Mouse (Mus musculus) neural tube, embryonic 13.5 days (tissue): ENCODE measurements at regions not wholly inside any gene's neighbourhood (a gene's known extent, or its start where the extent isn't known, plus 50 kb on each side); places are given as distances from the start of the nearest gene placed in this dataset.
A peak's percentile ranks its signal among the peaks of the same experiment; 100 is the strongest.

Experiments
- ATAC-seq: fragments of 200-750 bp; cut with Nextera tagmentation; 2 replicates; pipeline ENCODE4 v1.8.0; 2017; ENCODE audit warnings: low read depth, mild to moderate bottlenecking, moderate TSS enrichment, moderate library complexity
- H3K27ac ChIP-seq: fragments of 300-500 bp; sonication (generic); replicated peaks from 2 replicates; pipeline ENCODE4 v1.5.1; 2015; ENCODE audit warnings: moderate library complexity, mild to moderate bottlenecking, inconsistent platforms
- H3K27me3 ChIP-seq: fragments of 300-500 bp; sonication (generic); 2 replicates; pipeline ENCODE4 v1.6.1; 2015; ENCODE audit warnings: mild to moderate bottlenecking, inconsistent platforms
- H3K36me3 ChIP-seq: fragments of 300-500 bp; sonication (generic); 2 replicates; pipeline ENCODE4 v1.6.1; 2015; ENCODE audit warnings: mild to moderate bottlenecking, inconsistent platforms
- H3K4me1 ChIP-seq: fragments of 300-500 bp; sonication (generic); replicated peaks from 2 replicates; pipeline ENCODE4 v1.6.1; 2015; ENCODE audit warnings: inconsistent platforms
- H3K4me2 ChIP-seq: fragments of 300-500 bp; sonication (generic); 2 replicates; pipeline ENCODE4 v1.6.1; 2015; ENCODE audit warnings: inconsistent platforms, mild to moderate bottlenecking, moderate library complexity
- H3K4me3 ChIP-seq: fragments of 300-500 bp; sonication (generic); 2 replicates; pipeline ENCODE4 v1.5.1; 2015; ENCODE audit warnings: mild to moderate bottlenecking, inconsistent platforms
- H3K9ac ChIP-seq: fragments of 300-500 bp; sonication (generic); 2 replicates; pipeline ENCODE4 v1.6.1; 2015; ENCODE audit warnings: moderate library complexity, mild to moderate bottlenecking, inconsistent platforms
- H3K9me3 ChIP-seq: fragments of 300-500 bp; sonication (generic); 2 replicates; pipeline ENCODE4 v1.6.1; 2016; ENCODE audit warnings: inconsistent platforms
- WGBS: fragments of 180-500 bp; shearing (Covaris S2); methylation state at CpG from one replicate; pipeline ENCODE4 v1.1.7; 2015; 5-methylcytosine and 5-hydroxymethylcytosine counted together

- H3K4me3 ChIP-seq: peak overlapping the region; percentile 28
- H3K9me3 ChIP-seq: no peaks in the 10 kb centered on the region
- peak overlapping the region; percentile 54 for H3K4me2 ChIP-seq
- peaks cover 17% of the 10 kb centered on the region for H3K4me1 ChIP-seq
- under 1% methylated on average over 18 of the region's 18 CpGs for WGBS
- H3K36me3 ChIP-seq: no peaks in the 10 kb centered on the region
- no peak overlapping the region for H3K27ac ChIP-seq
- peak overlapping the region; percentile 38 for H3K9ac ChIP-seq
- peaks cover 42% of the 10 kb centered on the region for H3K27me3 ChIP-seq
- ATAC-seq: no peak
These were observed 64.5 kb downstream of the Tfap2c start for GRCm38 (mm10) chr2:172613891-172614391.

GRCm38 (mm10) chr2:172615148-172615547 lies 65.8 kb downstream of the Tfap2c start:
- H3K9ac ChIP-seq: no peak overlapping the region
- no peak overlapping the region for H3K4me3 ChIP-seq
- no peak overlapping the region for H3K4me2 ChIP-seq
- WGBS: 37% methylated on average over 2 of the region's 2 CpGs
- no peaks in the 10 kb centered on the region for H3K9me3 ChIP-seq
- H3K27me3 ChIP-seq: peaks cover 42% of the 10 kb centered on the region
- peaks cover 17% of the 10 kb centered on the region for H3K4me1 ChIP-seq
- ATAC-seq: no peak
- H3K36me3 ChIP-seq: no peaks in the 10 kb centered on the region
- H3K27ac ChIP-seq: no peak overlapping the region

GRCm38 (mm10) chr2:172615582-172615981 lies 66.2 kb downstream of the Tfap2c start:
- peaks cover 42% of the 10 kb centered on the region for H3K27me3 ChIP-seq
- no peak overlapping the region for H3K27ac ChIP-seq
- no peaks in the 10 kb centered on the region for H3K9me3 ChIP-seq
- no peak overlapping the region for H3K4me2 ChIP-seq
- H3K36me3 ChIP-seq: no peaks in the 10 kb centered on the region
- 11% methylated on average over 4 of the region's 4 CpGs for WGBS
- no peak overlapping the region for H3K4me3 ChIP-seq
- no peak for ATAC-seq
- no peak overlapping the region for H3K9ac ChIP-seq
- peaks cover 17% of the 10 kb centered on the region for H3K4me1 ChIP-seq

- H3K4me1 ChIP-seq: peaks cover 16% of the 10 kb centered on the region; the same call in 1 of the 2 replicates
- H3K36me3 ChIP-seq: no peaks in the 10 kb centered on the region
- no peak overlapping the region for H3K4me2 ChIP-seq
- no peak overlapping the region for H3K4me3 ChIP-seq
- H3K27ac ChIP-seq: no peak overlapping the region
- ATAC-seq: no peak
- peaks cover 29% of the 10 kb centered on the region for H3K27me3 ChIP-seq
- WGBS: 83% methylated on average over 7 of the region's 7 CpGs
- no peaks in the 10 kb centered on the region for H3K9me3 ChIP-seq
- H3K9ac ChIP-seq: no peak overlapping the region
These were observed 69.8 kb downstream of the Tfap2c start for GRCm38 (mm10) chr2:172619168-172619567.

- Histone ChIP-seq H3K9ac (no peak overlapping the region), H3K27ac (no peak overlapping the region), H3K36me3 (no peaks in the 10 kb centered on the region), H3K4me3 (no peak overlapping the region), H3K4me2 (no peak overlapping the region), H3K27me3 (peaks cover 22% of the 10 kb centered on the region), H3K4me1 (peaks cover 9% of the 10 kb centered on the region; the same call in 1 of the 2 replicates), H3K9me3 (no peaks in the 10 kb centered on the region)
- ATAC-seq: no peak
- WGBS: 67% methylated on average over 5 of the region's 5 CpGs
These were observed 70.6 kb downstream of the Tfap2c start for GRCm38 (mm10) chr2:172620001-172620400.

GRCm38 (mm10) chr2:172623707-172624106 lies 74.3 kb downstream of the Tfap2c start:
- no peak overlapping the region for H3K4me3 ChIP-seq
- H3K9ac ChIP-seq: no peak overlapping the region
- H3K9me3 ChIP-seq: no peaks in the 10 kb centered on the region
- no peaks in the 10 kb centered on the region for H3K36me3 ChIP-seq
- peaks cover 10% of the 10 kb centered on the region for H3K27me3 ChIP-seq
- H3K4me1 ChIP-seq: peaks cover 6% of the 10 kb centered on the region; the same call in 1 of the 2 replicates
- no peak for ATAC-seq
- no peak overlapping the region; the same call in 1 of the 2 replicates for H3K4me2 ChIP-seq
- no peak overlapping the region for H3K27ac ChIP-seq
- 6% methylated on average over 14 of the region's 14 CpGs for WGBS

GRCm38 (mm10) chr2:172627353-172628306 lies 78.2 kb downstream of the Tfap2c start:
- no peak for ATAC-seq
- H3K4me2 ChIP-seq: no peak overlapping the region
- WGBS: 75% methylated on average over 20 of the region's 20 CpGs
- no peak overlapping the region for H3K27ac ChIP-seq
- H3K9ac ChIP-seq: no peak overlapping the region
- H3K36me3 ChIP-seq: no peaks in the 10 kb centered on the region
- H3K4me3 ChIP-seq: no peak overlapping the region
- H3K4me1 ChIP-seq: peaks cover 6% of the 10 kb centered on the region; the same call in 1 of the 2 replicates
- H3K9me3 ChIP-seq: no peaks in the 10 kb centered on the region
- peaks cover 10% of the 10 kb centered on the region for H3K27me3 ChIP-seq

GRCm38 (mm10) chr2:172630333-172630732 lies 80.9 kb downstream of the Tfap2c start:
- H3K4me2 ChIP-seq: no peak overlapping the region
- H3K4me1 ChIP-seq: no peaks in the 10 kb centered on the region
- no peaks in the 10 kb centered on the region for H3K36me3 ChIP-seq
- no peak overlapping the region for H3K9ac ChIP-seq
- H3K27me3 ChIP-seq: no peaks in the 10 kb centered on the region
- no peak overlapping the region for H3K4me3 ChIP-seq
- no peak overlapping the region for H3K27ac ChIP-seq
- no peak for ATAC-seq
- 76% methylated on average over 3 of the region's 3 CpGs for WGBS
- no peaks in the 10 kb centered on the region for H3K9me3 ChIP-seq

GRCm38 (mm10) chr2:172642616-172643015 lies 93.2 kb downstream of the Tfap2c start:
- 51% methylated on average over 11 of the region's 11 CpGs for WGBS
- Histone ChIP-seq H3K4me2 (no peak overlapping the region), H3K4me1 (peaks cover 19% of the 10 kb centered on the region; the same call in 1 of the 2 replicates), H3K27ac (no peak overlapping the region), H3K9me3 (0 out of 2 replicates have a peak, but pooled peaks cover 4% of the 10 kb centered on the region), H3K36me3 (no peaks in the 10 kb centered on the region), H3K27me3 (peaks cover 10% of the 10 kb centered on the region), H3K4me3 (no peak overlapping the region), H3K9ac (no peak overlapping the region)
- ATAC-seq: no peak

GRCm38 (mm10) chr2:172643860-172644259 lies 94.5 kb downstream of the Tfap2c start:
- peaks cover 10% of the 10 kb centered on the region for H3K27me3 ChIP-seq
- ATAC-seq: no peak
- no peak overlapping the region for H3K4me3 ChIP-seq
- no peak overlapping the region for H3K9ac ChIP-seq
- H3K4me1 ChIP-seq: peaks cover 19% of the 10 kb centered on the region; the same call in 1 of the 2 replicates
- H3K4me2 ChIP-seq: no peak overlapping the region
- H3K9me3 ChIP-seq: 0 out of 2 replicates have a peak, but pooled peaks cover 4% of the 10 kb centered on the region
- H3K27ac ChIP-seq: no peak overlapping the region
- H3K36me3 ChIP-seq: no peaks in the 10 kb centered on the region
- 23% methylated on average over 12 of the region's 12 CpGs for whole genome bisulfite sequencing

- ATAC-seq: no peak
- Histone ChIP-seq H3K4me1 (peaks cover 19% of the 10 kb centered on the region; the same call in 1 of the 2 replicates), H3K9me3 (0 out of 2 replicates have a peak, but pooled peaks cover 4% of the 10 kb centered on the region), H3K4me2 (no peak overlapping the region), H3K27me3 (peaks cover 10% of the 10 kb centered on the region), H3K27ac (no peak overlapping the region), H3K36me3 (no peaks in the 10 kb centered on the region), H3K4me3 (no peak overlapping the region), H3K9ac (no peak overlapping the region)
- 42% methylated on average over 6 of the region's 6 CpGs for WGBS
These were observed 95.1 kb downstream of the Tfap2c start for GRCm38 (mm10) chr2:172644451-172644850.

GRCm38 (mm10) chr2:172648072-172648471 lies 98.7 kb downstream of the Tfap2c start:
- no peak for ATAC-seq
- Histone ChIP-seq H3K4me1 (peaks cover 17% of the 10 kb centered on the region; the same call in 1 of the 2 replicates), H3K36me3 (no peaks in the 10 kb centered on the region), H3K9me3 (no peaks in the 10 kb centered on the region), H3K27me3 (peaks cover 10% of the 10 kb centered on the region; the same call in 1 of the 2 replicates), H3K27ac (no peak overlapping the region), H3K9ac (no peak overlapping the region), H3K4me2 (no peak overlapping the region), H3K4me3 (no peak overlapping the region)
- WGBS: 78% methylated on average over 11 of the region's 11 CpGs
